Mouse (Mus musculus): ENCODE measurements around the gene Gm20869. TPM values are rescaled to one million over a fixed set of nuclear protein-coding genes. Genes with fewer than 3 reads are reported as not detected.
"Not testable (repeated sequence)": the region's sequence is repeated elsewhere in the genome, so short reads cannot be mapped to it uniquely, and the experiment has no call there.

Gm20869 gene
- total RNA-seq (2021): not detected
- long read RNA-seq, experiment 1: 0 reads
- long read RNA-seq, experiment 2: 0 reads

GRCm38 (mm10) chrY:71469149-71469548 is at the start of gene Gm20869:
TSS of gene Gm20869 (plus strand) at chrY:71469449.
- intact Hi-C loops (cut with DNase I); DNase-seq: not testable (repeated sequence)

Other genes with a start within 250 kb of the Gm20869 start
- not detected for gene Gm20870, start 222.6 kb downstream of the Gm20869 start, total RNA-seq (2021)